Mouse (Mus musculus) liver, postnatal 0 days (tissue): Measurements from ENCODE around the gene Lat2.

Source experiments
- CTCF ChIP-seq: sonication (generic); IDR thresholded peaks from 2 replicates; pipeline ENCODE4 v1.5.1; 2016; ENCODE audit warnings: antibody characterized with exemption, low read depth
- EP300 ChIP-seq: IDR thresholded peaks from 2 replicates; pipeline ENCODE4 v1.6.1; 2016; ENCODE audit warnings: antibody characterized with exemption, low read depth, mild to moderate bottlenecking

GRCm38 (mm10) chr5:134581146-134581545, 33.7 kb downstream of the Lat2 start, which contains the start of gene Rfc2:
- TF ChIP-seq CTCF, result no peak
- no peak for TF ChIP-seq EP300
